Mouse (Mus musculus): ENCODE data around the gene Timm10. TPM values are rescaled to one million over a fixed set of nuclear protein-coding genes. Genes with fewer than 3 reads are reported as not detected.

Gene Timm10
- total RNA-seq, 2 experiments from 2014 or later: 59.7 to 63.5 TPM

GRCm38 (mm10) chr2:84850407-84851129, 23.8 kb downstream of the Timm10 start:
- intact Hi-C loops (cut with DNase I): no loop called here
- no peak for DNase-seq (ENCODE audit: low spot score in 2 of 2)

DNA sequence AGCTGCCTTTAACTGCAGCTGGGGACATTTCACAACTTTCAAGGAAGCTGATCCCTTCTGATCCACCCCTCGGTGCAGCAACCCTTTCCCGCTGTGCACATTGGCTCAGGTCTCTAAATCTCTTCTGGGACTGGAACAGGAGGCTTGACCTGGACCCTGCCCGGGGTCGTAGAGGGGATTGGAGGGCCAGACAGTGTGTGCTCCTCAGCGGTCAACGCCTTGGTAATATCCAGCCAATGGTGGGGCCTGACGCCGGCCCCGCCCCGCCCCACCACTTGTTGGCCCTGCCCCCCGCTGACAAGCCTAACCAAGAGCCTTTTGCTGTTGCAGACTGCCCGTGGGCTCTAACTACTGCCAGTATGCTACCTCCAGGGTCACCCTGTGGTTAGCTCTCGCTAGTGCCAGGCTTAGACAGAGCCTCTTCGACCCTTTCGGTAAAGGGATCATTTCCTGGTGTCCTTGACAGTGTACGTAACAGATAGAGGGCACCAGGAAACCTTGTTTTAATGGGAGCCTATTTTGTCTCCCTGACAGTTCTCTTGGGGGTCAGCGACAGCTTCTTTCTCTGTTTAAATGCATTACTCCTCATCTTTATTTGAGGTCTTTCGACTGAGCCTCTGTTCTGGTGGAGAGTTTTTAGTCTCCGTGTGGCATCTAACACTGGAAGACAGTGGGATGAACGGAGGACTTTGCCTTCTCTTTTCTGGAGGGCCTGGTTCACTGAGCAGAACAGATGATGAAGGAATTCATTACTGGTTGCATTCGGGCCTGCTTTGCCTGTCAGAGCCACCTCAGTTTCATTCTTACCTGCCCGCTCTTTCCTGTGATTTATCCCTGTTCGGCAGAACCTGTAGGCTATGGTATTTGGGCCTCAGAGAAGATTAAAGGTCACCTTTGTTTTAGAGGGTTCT, 24.6 kb downstream of the Timm10 start:
- DNase-seq (ENCODE audit: low spot score in 2 of 2): no peak
- intact Hi-C loops (cut with DNase I): no loop called here

DNA sequence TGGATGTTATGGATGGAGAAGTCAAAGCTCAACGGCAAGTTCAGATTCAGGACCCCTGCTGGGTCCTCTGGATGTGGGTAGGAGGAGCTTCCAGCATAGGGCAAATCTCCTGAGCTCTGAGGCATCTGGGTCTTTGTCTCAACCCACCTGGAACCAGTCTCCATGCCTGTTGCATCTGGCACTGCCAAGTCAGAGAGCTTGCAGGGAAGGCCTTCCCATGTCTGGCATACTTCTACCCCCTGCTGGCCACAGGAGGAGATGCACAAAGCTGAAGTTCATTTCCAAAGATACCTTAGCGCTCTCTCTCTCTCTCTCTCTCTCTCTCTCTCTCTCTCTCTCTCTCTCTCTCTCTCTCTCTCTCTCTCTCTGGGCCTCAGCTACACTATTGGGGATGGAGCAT, 28.9 kb downstream of the Timm10 start:
- DNase-seq (ENCODE audit: low spot score in 2 of 2): peak; percentile 61 to 77
- intact Hi-C loops (cut with DNase I): loop anchor here (2.0 kb wide), 1 partner anchor 25 kb away; no protein-coding TSS in a partner anchor

- intact Hi-C loops (cut with DNase I): no loop called here
Measured at GRCm38 (mm10) chr2:84858551-84858950, 31.8 kb downstream of the Timm10 start.

GRCm38 (mm10) chr2:84859991-84860780, 33.4 kb downstream of the Timm10 start:
- no peak for DNase-seq (ENCODE audit: low spot score in 2 of 2)
- intact Hi-C loops (cut with DNase I): no loop called here

More at GRCm38 (mm10) chr2:84858551-84858950, 31.8 kb downstream of the Timm10 start:
- DNase-seq (ENCODE audit: low spot score in 2 of 2): no peak

DNA sequence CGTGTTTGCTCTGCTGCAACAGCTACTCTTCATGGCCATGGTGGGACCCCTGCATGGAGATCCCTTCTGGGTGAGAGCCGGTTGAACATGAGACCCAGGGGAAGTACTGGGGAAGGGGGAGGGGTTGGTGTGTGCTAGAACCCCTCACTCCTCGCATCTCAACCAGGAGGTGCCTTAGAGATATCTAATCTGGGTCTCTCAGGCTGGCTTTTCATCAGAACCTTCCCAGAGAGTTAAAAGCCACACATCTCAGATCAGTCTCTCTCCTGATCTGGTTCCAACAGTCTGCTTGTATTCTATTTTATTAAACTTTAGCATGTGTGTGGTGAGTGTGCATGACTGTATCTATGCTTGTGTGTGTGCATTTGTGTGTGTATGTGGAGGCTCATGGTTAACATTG, 34.6 kb downstream of the Timm10 start:
- intact Hi-C loops (cut with DNase I): no loop called here
- DNase-seq (ENCODE audit: low spot score in 2 of 2): no peak

DNA sequence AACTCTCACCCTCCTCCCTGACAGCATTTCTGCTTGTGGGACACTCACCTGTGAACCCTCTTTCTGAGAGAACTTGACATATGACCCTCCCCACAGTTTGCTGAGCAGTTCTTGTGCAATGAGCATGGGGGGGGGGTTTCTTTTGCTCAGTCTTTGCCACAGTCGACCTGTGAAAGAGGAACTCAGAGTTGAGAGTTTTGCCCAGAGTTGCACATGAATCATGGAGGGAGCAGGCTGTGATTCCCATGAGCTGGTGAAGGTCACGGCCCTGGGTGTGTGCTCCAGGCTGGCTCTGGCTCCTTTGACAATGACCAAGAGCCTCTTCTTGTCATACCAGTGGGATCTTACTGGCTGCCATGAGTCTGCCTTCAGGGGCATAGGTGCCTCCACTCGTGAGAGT, 35.4 kb downstream of the Timm10 start:
- intact Hi-C loops (cut with DNase I): no loop called here
- DNase-seq (ENCODE audit: low spot score in 2 of 2): no peak

DNA sequence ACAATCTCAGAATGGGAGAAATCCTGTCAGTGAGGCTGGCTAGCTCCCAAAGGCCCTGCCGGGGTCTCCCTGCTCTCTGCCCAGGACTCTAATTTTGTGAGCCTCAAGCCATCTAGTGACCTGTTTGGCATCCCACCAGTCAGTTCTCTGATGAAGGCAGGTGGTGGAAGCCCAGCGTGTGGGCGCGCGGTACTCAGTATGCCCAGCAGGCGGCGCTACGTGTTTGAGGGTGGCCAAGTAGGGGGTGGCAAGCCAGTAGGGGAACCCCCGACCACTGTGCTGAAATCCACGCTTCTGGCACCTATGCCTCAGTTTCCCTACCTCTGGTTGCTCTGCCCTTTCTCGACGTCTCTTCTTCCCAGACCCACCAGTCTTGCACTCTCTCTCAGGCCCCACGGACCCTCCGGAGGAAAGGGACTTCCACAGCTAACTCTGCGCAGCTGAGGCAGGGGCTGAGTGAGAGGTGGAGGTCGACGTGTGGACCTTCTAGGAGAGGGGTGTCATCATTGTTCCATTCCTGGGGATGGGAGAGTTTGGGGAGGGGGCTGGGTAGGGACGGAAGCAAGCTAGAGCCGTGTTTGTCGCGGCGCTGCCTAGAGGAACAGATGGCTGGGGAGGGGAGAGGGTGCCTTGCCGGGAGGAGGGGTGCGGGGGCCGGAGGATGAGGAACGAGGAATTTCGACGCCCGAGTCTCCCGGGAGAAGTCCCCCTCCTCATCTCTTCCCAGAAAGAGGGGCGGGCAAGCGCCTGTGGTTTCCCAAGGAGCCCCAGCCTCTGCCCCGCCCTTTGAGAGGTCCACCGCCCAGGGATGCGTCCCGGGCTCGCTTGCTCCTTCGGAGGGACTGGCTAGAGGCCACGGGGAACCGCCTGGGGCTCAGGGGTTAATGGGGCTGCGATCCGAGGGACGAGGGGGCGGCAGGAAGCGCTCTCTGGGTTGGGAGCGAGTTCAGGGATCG, 39.1 kb downstream of the Timm10 start:
- intact Hi-C loops (cut with DNase I): no loop called here
- DNase-seq (ENCODE audit: low spot score in 2 of 2): peak; percentile 75 to 83

- intact Hi-C loops (cut with DNase I): loop anchor here (2.0 kb wide), 1 partner anchor 20 kb away; no protein-coding TSS in a partner anchor
- peak; percentile 83 to 92 for DNase-seq (ENCODE audit: low spot score in 2 of 2)
Measured at GRCm38 (mm10) chr2:84868521-84868943, 41.7 kb downstream of the Timm10 start.

GRCm38 (mm10) chr2:84868977-84869376, 42.2 kb downstream of the Timm10 start:
- intact Hi-C loops (cut with DNase I): loop anchor here (2.0 kb wide), 1 partner anchor 20 kb away; no protein-coding TSS in a partner anchor

GRCm38 (mm10) chr2:84870623-84871160, 43.9 kb downstream of the Timm10 start:
- DNase-seq (ENCODE audit: low spot score in 2 of 2): no peak
- intact Hi-C loops (cut with DNase I): no loop called here

More at GRCm38 (mm10) chr2:84868977-84869376, 42.2 kb downstream of the Timm10 start:
- peak in 1 of 2 experiments; percentile 52 for DNase-seq (ENCODE audit: low spot score in 2 of 2)

GRCm38 (mm10) chr2:84872105-84872716, 45.4 kb downstream of the Timm10 start:
- intact Hi-C loops (cut with DNase I): no loop called here
- no peak for DNase-seq (ENCODE audit: low spot score in 2 of 2)

GRCm38 (mm10) chr2:84875842-84876241, 49.0 kb downstream of the Timm10 start:
- intact Hi-C loops (cut with DNase I): no loop called here
- DNase-seq (ENCODE audit: low spot score in 2 of 2): no peak

Other genes starting within 250 kb of the Timm10 start
- gene Ctnnd1, start 176.2 kb upstream of the Timm10 start, total RNA-seq (2021): 10 to 100 TPM; 65.6 to 76.0 TPM
- not detected for gene Btbd18, start 167.9 kb upstream of the Timm10 start, total RNA-seq (2021)
- gene Selenoh, start 156.2 kb upstream of the Timm10 start, total RNA-seq (2021): 10 to 100 TPM; 47.2 to 54.1 TPM
- 1 to 10 TPM; 1.8 to 3.5 TPM for gene Gm28635, start 149.0 kb upstream of the Timm10 start, total RNA-seq (2021)
- gene Med19, start 148.6 kb upstream of the Timm10 start, total RNA-seq (2021): 10 to 100 TPM; 30.3 to 32.3 TPM
- gene Tmx2, start 147.9 kb upstream of the Timm10 start, total RNA-seq (2021): 100 to 1,000 TPM; 209 to 211 TPM
- gene Zdhhc5, start 111.8 kb upstream of the Timm10 start, total RNA-seq (2021): 10 to 100 TPM; 41.6 to 42.9 TPM
- gene Clp1, start 99.6 kb upstream of the Timm10 start, total RNA-seq (2021): 1 to 10 TPM; 7.5 to 8.3 TPM
- gene Ypel4, start 92.9 kb upstream of the Timm10 start, total RNA-seq (2021): 10 to 100 TPM; 40.1 to 41.0 TPM
- 1 to 10 TPM; 1.6 to 2.0 TPM for gene Gm19426, start 83.3 kb upstream of the Timm10 start, total RNA-seq (2021)
- gene Serping1, start 51.6 kb upstream of the Timm10 start, total RNA-seq (2021): 1 to 10 TPM; 5.9 to 6.8 TPM
- gene Ube2l6, start 28.2 kb upstream of the Timm10 start, total RNA-seq (2021): 1 to 10 TPM; 5.1 to 6.0 TPM
- gene Smtnl1, start 4.3 kb upstream of the Timm10 start, total RNA-seq (2021): not detected
- gene Slc43a1, start 11.9 kb downstream of the Timm10 start, total RNA-seq (2021): under 1 TPM; 0.15 to 0.24 TPM
- 10 to 100 TPM; 92.2 to 95.0 TPM for gene Rtn4rl2, start 59.7 kb downstream of the Timm10 start, total RNA-seq (2021)
- gene Slc43a3, start 109.6 kb downstream of the Timm10 start, total RNA-seq (2021): 1 to 10 TPM in 1 of 2 experiments, under 1 TPM in 1; 0.99 to 1.1 TPM
- gene Prg2, start 153.5 kb downstream of the Timm10 start, total RNA-seq (2021): not detected
- gene Prg3, start 161.2 kb downstream of the Timm10 start, total RNA-seq (2021): not detected
- gene Ssrp1, start 210.2 kb downstream of the Timm10 start, total RNA-seq (2021): 10 to 100 TPM; 88.8 to 93.6 TPM
- gene P2rx3, start 210.5 kb downstream of the Timm10 start, total RNA-seq (2021): 1 to 10 TPM; 1.4 to 2.0 TPM
- gene Tnks1bp1, start 221.0 kb downstream of the Timm10 start, total RNA-seq (2021): 100 to 1,000 TPM in 1 of 2 experiments, 10 to 100 TPM in 1; 88.5 to 102 TPM